Mouse (Mus musculus) megakaryocyte, adult 5-6 weeks (primary cell): ENCODE data around the gene Papss1. TPM values are rescaled to one million over a fixed set of nuclear protein-coding genes. Genes with fewer than 3 reads are reported as not detected.
"Not testable (repeated sequence)": the region's sequence is repeated elsewhere in the genome, so short reads cannot be mapped to it uniquely, and the experiment has no call there.

ENCODE experiments used
- ATAC-seq: 2 replicates; pipeline ENCODE4 v1.8.0; 2016; ENCODE audit warnings: mild to moderate bottlenecking, inconsistent platforms; ENCODE audit not compliant: poor library complexity, severe bottlenecking
- total RNA-seq, 2 experiments: library from RNA; stranded (forward) in 1 of 2; stranded (reverse) in 1 of 2; fragments of 153-499, 151-499 nt in 1 of 2; fragments of 221-1000, 200-1000 nt in 1 of 2; gene quantifications; 2 replicates each; pipeline versions ENCODE4 v1.2.3 to v1.2.4; 2015 to 2017

The Papss1 gene
- total RNA-seq (2015) (19.8 and 22.2 TPM in 2 replicates), total RNA-seq (2017) (29.0 and 33.4 TPM in 2 replicates)

DNA sequence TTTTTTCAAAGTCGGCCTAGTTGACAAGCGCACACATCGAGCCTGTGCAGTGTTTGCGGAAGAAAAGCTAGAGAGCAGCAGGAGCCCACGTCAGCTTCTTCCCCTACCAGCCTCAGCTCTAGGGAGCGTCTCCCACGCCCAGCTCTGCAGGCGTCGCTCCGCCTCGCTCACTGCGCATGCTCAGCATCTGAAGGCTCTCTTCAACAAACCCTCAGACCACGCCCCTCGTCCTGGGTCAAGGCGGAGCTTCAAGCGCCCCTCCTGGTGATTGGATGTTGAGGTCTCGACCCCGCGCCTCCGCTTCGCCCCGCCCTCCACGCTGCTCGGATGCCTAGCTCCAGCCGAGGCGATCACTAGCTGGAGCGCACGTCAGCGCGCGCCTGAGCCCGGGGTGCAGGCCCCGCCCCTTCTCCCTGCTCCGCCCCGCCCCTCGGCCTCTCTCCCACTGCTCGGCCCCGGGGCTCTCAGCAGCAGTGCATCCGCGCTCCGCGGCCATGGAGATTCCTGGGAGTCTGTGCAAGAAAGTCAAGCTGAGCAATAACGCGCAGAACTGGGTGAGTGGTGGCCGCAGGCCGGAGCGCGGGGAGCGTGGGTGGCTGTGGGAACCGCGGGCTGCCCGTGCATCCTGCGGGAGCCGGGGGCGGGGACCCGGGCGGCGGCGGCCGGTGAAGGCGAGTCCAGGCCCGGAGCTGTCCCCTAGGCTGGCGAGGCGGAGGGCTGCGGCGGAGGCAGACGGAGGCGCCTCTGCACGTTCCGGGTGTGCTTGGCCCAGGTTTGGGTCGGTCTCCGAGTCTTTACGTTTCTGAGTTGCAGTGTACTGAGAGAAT, at the start of gene Papss1:
TSS of gene Papss1 (plus strand) at position 339 of the 827 bp plus-strand sequence.
- ATAC-seq: peak; percentile 97

DNA sequence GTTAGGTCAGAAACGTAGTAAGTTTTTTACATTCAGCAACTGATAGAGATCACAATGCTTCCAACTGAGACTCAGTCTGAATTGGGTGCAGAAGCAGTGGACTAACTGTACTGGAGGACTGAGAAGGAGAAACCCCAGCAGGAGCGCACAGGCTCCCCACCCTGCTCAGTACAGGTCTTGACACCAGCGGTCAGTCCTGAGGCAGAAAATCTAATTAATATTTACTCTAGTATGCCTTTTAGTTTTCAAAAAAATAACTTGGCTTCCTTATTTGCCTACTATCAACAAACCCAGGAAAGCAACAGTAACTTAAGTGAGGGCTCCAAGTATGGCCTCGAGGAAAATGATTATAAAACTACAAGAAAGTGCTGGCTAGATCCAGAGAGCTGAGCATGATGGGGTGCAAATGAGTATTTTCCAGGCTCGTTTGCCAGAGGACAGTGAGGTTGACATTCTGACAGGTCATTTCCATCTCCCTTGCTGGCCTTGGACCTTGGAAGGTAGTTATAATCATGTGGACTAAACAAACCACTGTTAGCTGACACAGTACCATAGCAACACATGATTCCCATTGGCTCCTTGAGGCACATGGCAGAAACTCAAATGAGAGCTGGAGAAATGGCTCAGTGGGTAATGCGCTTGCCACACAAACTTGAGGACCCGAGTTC, 48.1 kb upstream of the Papss1 start:
- ATAC-seq: no peak

DNA sequence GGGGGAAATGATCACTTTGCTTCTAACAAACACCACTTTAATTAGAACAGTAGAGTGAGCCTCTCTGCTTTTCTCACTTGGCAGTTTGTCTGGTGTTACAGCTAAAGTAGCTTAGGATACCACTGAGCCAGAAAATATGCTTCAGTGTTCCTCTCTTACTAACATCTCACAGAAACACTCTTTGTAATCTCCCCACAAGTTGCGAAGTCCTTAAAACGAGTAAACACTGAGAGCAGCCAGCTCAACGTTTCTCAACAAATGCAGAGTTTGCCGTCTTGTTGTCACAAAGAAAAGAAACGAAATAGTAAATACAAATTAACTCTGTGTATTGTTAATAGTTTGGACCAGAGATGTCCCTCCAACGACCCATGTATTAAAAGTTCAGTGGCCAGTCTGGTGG, 46.8 kb upstream of the Papss1 start:
- no peak for ATAC-seq

DNA sequence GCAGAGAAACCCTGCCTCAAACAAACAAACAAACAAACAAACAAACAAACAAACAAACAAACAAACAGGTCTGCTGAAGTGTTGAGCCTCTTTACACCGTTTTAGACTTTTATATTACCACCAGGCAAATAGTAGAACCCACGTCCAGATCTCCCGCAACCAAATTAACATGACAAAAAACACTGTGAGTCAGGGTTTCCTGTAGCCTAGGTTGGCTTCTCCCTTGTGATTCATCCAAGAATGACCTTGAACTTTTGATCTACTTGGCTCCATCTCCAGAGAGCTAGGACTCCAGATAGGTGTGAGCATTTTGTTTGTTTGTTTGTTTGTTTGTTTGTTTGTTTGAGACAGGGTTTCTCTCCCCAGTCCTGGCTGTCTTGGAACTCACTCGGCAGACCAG, 43.4 kb upstream of the Papss1 start:
- no peak for ATAC-seq

DNA sequence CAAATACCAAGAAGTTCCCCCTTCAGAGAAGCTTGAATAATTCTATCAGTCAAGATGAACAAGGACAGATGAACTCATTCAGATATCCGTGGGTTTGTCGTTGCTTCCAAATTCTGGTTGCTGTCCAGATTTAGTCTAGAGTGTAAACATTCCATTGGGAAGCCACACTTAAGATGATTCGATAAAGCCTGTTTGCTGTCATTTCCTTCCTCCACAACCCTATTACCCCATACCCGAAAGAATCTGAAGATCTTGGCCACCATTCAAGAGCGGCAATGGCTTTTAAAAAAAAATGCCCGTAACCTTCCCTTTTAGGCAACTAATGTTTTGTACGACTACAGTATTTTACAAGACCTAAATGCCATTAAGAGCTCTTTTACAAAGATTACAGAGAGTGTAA, 42.3 kb upstream of the Papss1 start:
- ATAC-seq: peak; percentile 38

DNA sequence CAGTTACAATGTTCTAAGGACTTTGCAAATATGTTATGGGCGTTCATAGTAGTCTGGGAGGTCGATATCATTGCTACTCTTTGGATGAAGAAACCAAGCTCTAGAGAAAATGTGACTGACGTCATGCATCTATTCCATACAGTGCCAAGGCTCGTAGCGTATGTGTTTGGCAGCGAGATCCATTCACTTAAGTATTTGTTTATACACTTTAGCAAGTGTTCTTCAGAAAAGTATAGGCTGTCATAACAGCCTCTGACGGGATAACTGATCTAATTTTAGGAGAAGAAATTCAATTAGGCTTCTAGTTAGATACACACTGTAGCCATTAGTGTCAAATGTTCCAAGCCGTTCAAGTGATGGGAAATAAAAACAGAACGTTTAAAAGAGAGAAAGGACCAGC, 40.8 kb upstream of the Papss1 start:
- ATAC-seq: no peak

DNA sequence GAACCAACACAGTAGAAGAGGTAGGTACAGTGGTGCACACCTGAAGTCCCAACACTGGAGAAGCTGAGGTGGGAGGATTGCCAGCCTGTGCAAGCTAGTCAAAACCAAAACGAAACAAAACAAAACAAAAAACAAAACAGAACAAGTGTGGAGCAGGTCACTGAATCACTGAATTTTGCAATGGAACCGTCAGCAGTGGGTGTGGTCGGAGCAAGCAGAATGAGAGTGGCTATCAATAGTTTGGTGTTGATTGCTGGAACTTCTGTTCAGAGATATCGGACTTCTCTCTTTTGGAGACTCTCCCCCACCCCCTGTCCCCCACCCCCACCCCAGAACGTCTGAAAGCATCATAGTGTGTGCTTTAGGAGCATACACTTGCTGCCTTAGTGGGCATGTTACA, 40.4 kb upstream of the Papss1 start:
- peak; percentile 80 for ATAC-seq

DNA sequence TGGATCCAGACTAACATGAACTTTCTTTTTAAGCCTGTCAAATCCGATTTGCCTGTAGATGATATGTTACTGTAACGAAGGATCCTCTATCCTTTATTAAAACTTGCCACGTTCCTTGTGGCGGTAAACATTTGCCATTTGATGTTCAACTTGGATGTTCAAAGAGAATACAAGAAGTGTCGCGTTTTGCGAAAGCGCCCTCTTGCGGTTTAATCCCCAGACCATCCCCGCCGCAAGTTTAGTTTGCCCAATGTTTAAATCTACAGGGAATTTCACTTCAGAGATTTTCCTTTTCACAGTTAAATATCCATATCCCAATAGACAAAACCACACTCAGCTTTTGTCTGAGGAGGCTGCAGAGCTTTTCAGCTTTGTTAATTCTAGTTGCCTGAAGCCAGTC, 39.8 kb upstream of the Papss1 start:
- peak; percentile 60 for ATAC-seq

DNA sequence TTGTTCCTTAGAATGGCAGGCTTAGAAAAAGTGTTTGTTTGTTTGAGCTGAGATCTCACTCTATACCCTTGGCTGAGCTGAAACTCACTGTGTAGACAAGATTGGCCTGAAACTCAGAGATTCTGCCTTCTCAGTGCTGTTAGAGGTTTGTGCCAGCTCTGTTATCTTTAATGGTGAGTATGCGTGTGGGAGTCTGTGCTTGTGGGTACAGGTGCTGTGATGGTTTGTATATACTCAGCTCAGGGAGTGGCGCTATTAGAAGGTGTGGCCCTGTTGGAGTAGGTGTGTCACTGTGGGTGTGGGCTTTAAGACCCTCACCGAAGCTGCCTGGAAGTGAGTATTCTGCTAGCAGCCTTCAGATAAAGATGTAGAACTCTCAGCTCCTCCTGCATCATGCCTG, 39.3 kb upstream of the Papss1 start:
- ATAC-seq: no peak

DNA sequence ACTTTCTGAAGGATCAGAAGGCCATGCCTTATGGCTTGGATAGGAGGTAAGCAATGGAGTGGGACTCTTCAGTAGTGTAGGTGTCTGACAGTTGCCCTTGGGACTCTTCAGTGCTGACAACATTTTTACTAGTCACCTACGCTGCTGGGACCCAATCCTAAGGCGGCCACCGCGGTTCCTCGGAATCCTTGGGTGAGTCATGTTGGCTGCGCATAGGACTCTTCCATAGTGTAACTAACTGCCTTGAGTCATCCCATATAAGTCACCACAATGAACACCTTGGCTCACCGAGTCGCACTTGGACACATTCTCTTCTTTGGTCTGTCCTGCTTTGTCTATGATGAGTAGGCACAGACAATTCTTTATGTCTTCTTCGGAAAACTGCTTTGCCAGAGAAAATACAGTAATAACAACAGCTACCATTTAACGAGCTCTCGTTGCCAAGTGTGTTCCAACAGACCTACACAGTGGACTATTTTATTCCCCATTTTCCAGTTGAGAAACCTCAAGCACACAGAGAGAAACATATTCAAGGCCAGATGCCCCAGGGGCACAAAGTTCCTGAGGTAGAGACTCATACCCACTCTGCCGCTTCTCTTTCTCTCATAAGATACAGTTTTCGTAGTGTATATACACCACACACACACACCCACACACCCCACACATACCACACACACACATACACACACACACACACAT, 23.2 kb upstream of the Papss1 start:
- no peak for ATAC-seq

DNA sequence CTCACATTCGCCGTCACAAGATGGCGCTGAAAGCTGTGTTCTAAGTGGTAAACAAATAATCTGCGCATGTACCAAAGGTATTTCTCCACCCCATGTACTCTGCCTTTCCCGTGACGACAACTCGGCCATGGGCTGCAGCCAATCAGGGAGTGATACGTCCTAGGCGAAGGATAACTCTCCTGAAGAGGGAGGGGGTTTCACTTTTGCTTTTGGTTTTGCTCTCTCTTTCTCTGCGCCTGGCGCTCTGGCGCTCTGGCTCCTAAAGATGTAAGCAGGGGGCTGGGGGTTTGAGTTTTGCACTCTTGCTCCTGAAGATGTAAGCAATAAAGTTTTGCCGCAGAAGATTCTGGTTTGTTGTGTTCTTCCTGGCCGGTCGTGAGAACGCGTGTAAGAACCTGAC, 17.0 kb upstream of the Papss1 start:
- ATAC-seq: not testable (repeated sequence)

DNA sequence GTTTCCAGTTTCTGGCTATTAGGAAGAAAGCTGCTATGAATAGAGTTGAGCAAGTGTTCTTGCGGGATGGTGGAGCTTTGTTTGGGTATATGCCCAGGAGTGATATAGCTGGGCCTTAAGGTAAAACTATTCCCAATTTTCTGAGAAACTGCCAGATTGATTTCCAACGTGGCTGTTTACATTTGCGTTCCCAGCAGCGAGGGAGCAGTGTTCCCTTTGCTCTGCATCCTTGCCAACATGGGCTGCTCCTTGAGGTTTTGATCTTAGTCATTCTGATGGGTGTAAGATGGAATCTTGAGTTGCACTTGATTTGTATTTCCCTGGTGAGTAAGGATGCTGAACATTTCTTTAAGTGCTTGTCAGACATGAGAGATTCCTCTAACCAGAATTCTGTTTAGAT, 14.5 kb upstream of the Papss1 start:
- no peak for ATAC-seq

DNA sequence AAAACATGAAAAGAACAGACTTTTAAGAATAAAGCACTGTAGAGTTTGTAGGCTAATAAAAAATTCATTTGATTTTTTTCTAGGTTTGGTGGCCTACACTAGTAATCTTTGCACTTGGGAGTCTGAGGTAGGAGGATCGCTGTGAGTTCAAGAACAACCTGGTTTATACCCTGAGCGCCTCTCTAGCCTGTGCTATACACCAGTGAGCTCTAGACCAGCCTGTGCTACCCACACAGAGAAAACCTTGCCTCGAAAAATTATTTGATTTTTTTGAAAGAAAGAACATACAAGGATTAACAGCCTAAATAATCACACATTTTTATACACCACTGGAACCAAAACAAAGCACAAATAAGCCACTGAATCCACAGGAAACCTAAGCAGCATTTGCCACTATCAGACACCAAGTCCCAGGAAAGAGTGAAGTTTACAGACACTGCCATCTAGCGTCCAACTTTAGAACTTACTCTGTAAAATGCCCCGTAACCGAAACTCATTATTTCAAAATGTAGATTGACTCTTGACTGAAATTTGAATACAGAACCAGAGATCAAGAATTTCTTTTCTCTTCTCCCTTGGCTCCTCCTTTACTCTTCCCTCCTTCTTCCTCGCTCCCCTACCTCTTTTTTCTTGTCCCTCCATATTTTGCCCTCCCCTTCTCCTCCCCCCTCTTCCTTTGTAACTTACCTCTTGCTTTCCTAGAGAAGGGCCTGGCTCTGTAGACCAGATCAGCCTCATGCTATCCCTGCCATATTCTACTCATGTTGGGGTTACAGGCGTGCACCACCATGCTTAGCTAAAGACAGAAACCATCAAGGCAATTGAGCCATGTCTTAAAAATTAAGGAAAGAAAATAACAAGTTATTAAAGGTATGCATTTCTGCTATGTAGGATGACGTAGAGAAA, 12.0 kb upstream of the Papss1 start:
- peak; percentile 94 for ATAC-seq

DNA sequence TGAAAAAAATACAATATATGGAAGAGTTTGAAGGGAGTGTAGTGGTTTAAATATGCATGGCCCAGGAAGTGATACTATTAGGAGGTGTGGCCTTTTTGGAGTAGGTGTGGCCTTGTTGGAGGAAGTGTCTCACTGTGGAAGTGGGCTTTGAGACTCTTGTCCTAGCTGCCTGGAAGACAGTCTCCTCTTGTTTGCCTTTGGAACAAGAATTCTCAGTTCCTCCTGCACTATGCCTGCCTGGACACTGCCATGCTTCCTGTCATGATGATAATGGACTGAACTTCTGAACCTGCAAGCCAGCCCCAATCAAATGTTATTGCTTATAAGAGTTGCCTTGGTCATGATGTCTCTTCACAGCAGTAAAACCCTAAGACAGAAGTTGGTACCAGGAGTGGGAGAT, 8.8 kb upstream of the Papss1 start:
- peak; percentile 71 for ATAC-seq

DNA sequence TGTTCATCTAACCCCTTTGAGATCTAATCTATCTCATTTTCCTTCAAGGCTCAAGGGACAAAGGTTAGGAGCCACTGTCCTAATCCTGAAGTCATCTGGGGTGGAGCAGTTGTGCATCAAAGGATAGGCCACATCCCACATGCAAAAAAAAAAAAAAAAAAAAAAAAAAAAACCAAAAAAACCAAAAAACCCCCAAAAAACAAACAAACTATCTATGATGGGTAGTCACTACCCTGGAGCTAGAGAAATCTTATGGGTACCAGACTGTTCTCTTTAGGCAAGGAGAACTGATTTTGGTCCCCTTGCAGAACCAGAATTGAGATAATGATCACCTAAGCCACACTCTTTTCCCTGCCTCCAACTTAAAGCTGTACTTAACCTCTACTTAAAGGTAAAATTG, 3.0 kb upstream of the Papss1 start:
- ATAC-seq: no peak

DNA sequence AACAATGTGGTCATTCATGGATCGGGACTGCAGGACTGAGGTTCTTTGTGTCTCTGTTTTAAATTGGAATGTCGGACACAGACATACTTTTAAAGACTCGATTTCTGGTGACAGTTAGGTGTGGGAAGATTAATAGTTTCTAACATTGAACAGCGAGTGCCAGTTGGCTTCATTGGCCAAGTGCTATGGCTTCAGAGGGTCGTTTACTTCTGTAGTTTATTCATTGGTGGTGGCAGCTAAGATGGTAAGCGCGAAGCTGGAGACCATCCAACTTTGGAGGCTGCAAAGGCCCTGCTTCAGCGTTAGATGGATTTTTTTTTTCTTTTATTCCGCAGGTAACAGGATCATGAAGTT, 666 bp downstream of the Papss1 start:
- no peak for ATAC-seq

DNA sequence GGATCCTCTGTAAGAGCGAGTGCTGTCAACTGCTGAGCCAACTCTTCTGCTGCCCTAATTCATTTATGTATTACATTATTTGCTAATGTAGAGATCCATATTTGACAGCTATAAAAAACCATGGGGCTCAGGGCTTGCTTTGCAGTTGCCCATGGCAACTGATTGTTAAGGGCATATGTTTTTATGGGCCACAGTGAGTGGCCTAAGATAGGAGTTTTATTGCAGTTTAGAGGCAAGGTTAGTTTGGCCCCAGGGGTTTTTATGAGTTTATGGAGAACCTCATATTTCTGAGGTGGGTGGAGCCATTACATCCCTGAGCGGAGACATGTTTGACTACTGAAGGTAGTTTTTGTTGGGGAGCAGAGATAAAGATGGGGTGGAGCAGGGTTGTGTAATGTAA, 1.7 kb downstream of the Papss1 start:
- ATAC-seq: no peak

DNA sequence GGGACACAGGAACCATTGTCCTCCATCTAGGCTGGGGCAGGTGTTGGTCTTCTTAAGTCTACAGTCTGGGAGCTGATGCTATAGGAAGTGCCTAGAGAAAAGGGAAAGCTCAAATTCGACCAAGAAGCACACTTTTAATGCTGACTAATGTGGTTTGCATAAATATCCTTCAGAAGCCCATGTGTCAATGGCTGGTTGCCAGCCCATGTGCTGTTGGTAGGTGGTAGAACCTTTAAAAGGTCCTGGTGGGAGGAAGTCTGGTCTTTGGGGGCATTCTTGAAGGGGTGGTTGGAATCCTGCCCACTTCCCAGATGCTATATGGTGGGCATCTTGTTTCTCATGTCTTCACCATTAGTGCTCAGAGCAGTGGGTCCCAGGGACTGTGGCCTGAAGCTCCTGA, 5.9 kb downstream of the Papss1 start:
- no peak for ATAC-seq

DNA sequence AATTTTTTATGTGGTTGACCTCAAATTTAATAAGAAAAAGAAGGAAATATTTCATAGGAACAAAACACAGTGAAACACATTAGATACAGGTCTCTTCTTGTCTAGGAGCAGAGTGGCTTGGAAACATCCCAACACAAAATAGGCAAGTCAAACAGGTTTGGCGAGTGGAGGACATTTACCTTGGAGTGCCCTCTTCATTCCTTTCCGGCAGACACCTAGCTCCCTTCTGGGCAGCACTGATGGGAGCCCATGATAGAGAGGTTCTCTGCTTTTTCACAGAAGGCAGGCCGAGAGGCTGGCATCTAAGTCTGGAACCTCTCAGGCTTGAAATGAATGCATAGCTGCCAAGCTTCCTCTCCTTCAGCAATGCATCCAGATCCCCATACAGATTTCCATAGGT, 9.0 kb downstream of the Papss1 start:
- no peak for ATAC-seq

DNA sequence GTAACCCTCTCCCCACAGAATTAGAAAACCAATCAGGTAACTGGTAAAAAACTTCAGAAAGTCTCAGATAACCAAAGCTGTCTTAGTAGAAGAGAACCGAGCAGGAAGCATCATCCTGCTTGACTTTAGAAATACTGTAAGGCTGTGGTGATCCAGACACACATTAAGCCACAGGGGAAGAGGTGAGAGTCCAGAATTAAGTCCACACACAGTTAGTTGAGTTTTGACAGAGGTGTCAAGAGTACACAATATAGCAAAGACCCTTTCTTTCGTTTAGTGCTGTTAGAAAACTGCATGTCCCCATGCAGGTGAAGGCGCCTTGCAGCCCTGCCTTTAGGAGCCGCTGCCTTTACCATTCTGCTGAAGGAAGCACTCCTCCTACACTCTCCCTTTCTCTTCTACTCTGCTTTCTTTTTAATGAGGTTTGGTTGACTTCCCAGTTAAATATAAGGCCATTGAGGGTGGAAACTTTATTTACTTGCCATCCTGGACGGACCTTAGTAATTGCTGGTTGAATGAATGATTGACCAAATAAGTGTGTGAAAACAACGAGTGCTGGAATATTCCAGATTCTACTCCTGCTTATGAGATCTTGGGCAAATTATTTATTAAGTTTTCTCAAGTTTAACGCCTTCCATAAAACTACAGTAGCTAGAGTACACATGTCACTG, 14.0 kb downstream of the Papss1 start:
- ATAC-seq: no peak
